Mouse (Mus musculus) T-helper 1 cell (primary cell): Measurements from ENCODE around the gene 3110009E18Rik.

Experiments
- in situ Hi-C: fragments of 300-600 bp; cut with MboI, MseI; formaldehyde crosslinking; loops from one replicate; pipeline ENCODE4 v1.15.1; 2025; ENCODE audit warnings: high pct_unique_total_duplicates

The 3110009E18Rik gene

GRCm38 (mm10) chr1:120142551-120142950, 21.6 kb downstream of the 3110009E18Rik start:
- in situ Hi-C loops, result no loop called here

DNA sequence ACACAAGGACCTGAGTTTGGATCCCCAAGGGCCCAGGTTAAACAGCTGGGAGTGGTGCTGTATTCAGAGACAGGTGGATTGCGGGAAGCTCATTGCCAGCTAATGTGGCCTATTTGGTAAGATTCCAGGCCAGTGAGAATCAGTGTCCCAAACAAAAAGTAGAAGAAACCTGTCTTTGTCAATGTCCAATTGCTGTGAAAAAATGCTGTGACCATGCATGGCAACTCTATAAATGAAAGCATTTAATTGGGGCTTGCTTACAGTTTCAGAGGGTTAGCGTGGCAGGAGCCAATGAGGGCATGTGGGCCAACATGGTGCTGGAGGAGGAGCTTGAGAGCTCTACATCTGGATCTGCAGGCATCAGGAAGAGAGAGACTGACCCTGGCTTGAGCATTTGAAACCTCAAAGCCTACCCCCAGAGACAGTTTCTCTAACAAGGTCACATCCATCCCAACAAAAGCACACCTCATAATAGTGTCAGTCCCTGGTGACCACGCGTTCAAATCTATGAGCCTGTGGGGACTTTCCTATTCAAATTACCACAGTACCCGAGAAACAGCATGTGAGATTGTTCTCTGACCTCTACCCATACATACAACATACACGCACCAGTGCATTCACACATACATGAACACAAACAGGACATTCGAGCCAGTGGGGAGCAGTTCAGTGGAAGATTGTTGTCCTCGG, 24.7 kb downstream of the 3110009E18Rik start:
- in situ Hi-C loops, result no loop called here

DNA sequence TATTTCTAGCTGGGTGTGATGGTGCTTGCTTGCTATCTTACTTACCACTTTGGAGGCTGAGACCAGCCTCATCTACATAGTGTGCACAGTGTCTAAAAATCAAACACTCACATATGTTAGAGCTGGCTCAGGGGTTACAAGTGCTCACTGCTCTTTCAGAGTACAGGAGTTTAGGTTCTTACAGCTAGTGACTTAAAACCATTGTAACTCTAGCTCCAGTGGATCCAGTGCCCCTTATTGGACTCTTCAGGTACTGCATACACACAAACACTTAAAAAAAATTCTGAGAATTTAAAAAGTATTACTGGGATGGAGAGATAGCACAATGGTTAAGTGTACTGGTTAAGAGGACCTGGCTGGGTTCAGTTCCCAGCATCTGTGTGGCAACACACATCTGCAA, 26.0 kb downstream of the 3110009E18Rik start:
- in situ Hi-C loops, result no loop called here

DNA sequence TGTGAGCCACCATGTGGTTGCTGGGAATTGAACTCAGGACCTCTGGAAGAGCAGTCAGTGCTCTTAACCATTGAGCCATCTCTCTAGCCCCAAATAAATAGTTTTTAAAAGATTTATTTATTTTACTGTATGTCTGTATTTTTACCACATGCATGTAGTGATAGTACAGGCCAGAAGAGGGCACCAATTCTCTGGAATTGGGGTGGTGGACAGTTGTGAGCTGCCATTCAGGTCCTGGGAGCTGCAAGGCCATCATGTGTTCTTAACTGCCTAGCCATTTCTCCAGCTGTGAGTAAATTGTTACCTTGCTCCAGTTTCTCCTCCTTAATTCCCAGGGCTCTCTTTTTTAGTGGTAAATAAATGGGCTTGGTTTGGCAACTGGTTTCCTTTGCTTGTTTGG, 33.2 kb downstream of the 3110009E18Rik start:
- in situ Hi-C loops, result no loop called here

DNA sequence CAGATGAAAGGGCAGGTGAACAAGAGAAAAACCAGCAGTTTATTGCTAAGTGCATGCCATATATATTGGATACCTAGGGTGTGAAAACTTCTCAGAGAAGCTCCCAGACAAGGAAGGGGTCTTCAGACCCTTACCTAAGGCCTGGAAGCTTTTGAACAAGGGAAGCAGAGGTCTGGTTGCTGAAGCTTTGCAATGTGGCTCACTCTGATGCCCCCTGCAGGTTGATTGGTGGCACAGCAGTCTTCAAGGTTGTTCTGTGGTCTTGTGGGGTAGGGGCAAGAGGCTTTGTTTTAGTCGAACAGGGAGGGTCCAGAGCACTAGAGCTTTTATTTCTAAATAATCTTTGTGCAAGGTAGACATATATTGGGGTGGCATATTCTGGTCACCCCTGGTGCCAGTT, 34.3 kb downstream of the 3110009E18Rik start:
- in situ Hi-C loops, result no loop called here

DNA sequence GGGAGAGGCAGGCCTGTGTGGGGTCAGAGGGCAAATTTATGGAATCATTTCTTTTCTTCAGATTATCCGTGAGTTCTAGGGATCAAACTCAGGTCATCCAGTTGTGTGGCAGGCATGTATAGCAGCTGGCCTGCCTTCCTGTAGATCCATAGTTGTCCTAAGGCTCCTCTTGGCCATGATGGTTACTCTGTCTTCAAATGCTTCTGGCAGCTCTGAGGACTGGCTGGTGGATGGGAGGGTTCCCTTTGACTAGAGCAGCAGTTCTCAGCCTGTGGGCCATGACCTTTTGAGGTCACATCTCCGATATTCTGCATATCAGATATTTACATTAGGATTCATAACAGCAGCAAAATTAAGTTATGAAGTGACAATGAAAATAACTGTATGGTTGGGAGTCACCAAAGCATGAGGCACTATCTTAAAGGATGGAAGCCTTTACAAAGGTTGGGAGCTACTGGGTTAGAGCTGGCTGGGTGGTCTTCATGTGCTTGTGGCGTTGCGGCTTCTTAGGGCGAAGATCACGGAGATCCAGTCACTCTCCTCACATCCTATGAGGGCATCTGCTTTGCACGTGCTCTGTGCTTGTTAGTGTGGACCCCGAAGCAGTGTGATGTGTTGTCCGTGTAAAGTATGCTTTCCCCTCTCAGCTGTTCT, 37.6 kb downstream of the 3110009E18Rik start:
- in situ Hi-C loops, result no loop called here

- in situ Hi-C loops, result no loop called here
Observed at GRCm38 (mm10) chr1:120161502-120161901, 40.5 kb downstream of the 3110009E18Rik start.

DNA sequence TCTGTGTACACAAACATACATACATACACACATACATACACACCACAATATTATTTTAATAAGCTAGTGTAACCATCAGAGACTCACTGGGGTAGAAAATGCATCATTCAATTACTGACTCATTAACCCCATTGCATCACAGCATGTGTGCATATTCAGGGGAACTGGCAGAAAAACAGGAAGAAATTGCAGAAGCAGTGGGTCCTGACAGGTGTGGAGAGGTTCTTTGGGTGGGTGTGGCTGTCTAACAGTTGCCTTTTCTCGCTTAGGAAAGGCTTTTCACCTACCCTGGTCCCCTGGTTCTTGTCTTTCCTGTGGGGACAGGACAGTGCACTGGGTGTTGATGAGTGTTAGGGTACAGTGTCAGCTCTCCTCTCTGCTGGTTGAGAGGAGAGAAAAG, 41.6 kb downstream of the 3110009E18Rik start:
- in situ Hi-C loops, result no loop called here

DNA sequence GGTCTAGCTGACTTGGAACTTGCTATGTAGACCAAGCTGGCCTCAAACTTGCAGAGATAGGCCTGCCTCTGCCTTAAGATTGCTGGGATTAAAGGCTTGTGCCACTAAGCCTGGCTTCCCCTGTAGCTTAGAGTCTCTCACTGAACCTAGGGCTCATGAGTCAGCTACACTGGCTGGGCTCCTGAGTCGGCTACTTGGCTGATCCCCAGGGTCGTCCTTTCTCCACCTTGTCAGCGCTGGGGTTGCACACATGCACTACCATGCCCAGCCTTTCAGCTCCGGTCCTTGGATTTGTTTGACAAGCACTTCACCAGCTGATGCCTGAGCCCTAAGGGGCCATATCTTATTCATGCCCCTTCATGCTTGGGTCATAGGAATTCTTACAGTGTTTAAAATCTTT, 47.0 kb downstream of the 3110009E18Rik start:
- in situ Hi-C loops, result no loop called here

- in situ Hi-C loops, result no loop called here
Observed at GRCm38 (mm10) chr1:120168674-120169073, 47.7 kb downstream of the 3110009E18Rik start.

DNA sequence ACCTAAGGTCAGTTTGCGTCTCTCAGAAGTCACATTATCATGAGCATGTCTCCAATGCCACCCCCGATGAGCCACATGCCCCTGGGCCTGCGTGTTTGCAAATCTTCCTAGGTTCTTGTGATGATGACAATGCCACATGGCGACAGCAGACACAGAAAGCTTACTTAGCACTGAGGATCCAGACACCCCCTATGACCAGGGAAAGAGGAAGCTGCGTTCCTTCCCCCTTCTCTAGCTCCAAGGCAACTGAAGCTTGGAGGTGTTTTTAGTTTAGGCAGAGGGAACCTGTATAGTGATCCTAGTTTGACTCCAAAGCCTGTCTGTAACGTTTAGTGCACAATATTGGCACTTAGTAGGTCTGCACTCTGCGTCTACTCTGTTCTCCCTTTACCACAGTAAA, 49.3 kb downstream of the 3110009E18Rik start:
- in situ Hi-C loops, result no loop called here

DNA sequence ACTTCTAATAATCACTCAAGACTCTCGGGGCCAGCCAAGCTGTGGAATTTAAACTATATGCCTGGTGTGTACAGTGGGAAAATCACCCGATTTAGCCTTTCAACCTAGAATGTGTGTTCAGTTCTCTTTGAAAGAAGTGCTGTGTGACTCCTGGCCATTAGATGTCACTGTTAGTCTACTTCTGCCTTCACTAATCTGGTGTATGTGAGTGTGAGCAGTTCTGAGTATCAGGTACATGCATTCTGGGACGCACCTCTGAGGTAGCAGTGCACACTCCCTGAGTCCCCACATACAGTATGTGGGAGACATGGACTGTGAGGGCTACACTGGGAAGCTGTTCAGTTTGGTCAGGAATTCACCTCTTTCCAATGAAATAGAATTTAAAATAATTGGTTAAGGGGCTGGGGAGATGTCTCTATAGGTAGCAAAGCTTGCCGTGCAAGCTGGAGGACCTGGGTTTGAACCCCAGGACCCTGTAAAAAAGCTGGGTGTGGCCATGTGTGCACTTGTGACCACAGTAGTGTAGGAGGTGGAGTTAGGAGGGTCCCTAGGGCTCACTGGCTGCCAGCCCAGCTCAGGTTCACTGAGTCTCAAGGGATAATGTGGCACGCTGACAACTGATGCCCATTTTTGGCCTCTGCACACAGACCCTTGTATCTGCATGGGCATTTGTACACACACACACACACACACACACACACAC, 51.0 kb downstream of the 3110009E18Rik start:
- in situ Hi-C loops, result no loop called here

- in situ Hi-C loops, result no loop called here
Observed at GRCm38 (mm10) chr1:120174991-120175390, 54.0 kb downstream of the 3110009E18Rik start.

DNA sequence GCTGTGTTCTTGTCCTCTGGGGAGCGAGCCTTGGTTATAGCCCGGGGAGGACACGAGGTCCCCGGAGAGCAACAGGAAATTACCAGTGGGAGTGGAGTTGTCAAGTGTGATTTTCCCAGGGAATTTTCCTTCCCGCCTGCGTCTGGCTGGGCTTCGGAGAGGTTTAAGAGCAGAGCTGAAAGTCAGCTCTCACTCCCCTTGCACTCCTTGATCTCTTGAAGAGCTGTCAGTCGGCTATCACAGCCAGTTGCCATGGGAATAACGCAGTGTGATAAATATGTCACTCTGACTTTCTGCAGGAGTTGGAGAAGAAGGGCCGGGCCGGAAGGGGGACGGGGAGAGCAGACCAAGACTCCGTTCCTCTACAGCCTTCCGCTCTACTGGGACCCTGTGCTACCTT, 55.3 kb downstream of the 3110009E18Rik start:
- in situ Hi-C loops, result no loop called here

DNA sequence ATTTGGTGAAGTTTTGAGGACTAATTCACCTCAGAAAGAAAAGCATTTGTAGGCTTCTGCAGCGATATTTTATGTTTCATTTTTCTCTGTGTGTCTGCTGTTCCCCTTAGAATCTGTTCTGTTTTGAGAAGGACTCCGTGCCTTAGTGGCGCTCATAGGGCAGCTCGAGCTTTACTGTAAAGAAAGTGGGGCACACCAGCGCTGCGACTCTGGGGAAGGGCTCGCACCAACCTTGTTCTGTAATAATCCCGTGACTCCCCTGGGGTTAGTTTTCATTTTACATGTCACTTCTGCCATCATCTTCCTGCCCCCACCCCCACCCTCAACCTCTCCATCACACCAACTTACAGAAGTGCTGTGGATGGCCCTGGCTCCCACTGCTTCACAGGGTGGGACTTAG, 56.2 kb downstream of the 3110009E18Rik start:
- in situ Hi-C loops, result no loop called here

DNA sequence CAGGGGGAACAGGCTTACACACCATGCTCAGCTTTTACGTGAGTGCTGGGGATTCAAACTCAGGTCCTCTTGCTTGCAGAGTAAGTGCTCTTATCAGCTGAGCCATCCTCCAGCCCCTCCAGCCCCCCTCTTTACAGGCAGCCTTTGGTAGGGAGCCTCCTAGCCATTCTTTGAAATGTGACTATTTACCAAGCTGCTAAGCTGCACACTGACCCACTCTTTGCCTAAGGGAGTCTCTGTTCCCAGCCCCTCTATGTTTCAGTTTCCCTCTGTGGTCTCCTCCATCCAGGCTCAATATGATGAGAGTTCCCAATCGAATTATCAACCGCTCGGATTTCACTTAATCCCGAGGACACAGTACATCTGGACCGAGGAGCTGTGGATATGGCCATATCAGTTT, 65.2 kb downstream of the 3110009E18Rik start:
- in situ Hi-C loops, result no loop called here

GRCm38 (mm10) chr1:120186655-120187054, 65.7 kb downstream of the 3110009E18Rik start:
- in situ Hi-C loops, result no loop called here

DNA sequence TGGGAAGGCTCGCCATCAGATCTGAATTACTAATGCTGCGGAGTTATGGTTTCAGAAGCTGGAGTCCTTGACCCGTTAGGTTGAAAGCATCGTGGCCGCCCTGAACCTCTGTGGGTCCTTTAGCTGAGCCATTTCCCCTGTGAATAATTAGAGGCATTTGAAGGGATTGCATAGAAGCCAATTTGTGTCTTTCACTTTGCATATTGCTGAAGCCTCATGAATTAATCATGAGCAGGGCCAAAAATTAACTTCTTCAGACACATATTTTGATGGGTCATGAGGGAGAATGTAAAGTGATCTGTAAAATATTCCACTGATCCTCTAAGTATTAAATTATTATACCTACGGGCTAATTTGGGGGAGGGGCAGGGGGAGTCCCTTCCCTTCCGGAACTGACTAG, 66.1 kb downstream of the 3110009E18Rik start:
- in situ Hi-C loops, result no loop called here

DNA sequence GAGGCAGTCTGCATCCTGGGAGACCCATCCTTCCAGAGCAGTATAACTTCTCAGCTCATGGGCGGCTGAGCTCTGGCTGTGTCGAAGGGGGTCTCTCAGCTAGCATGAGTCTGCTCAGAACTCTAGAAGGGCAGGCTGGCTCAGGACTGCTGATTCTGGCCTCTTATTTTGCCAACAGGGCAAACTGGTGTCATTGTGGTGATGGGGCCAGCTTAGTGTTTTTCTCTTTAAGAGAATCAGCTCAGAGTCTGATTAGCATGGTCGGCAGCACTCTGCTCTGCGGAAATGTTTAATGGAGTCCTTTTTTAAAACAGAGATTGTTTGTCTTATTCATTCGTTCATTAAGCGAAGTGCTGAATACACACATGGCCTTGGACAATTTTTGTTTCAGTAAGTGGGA, 68.2 kb downstream of the 3110009E18Rik start:
- in situ Hi-C loops, result no loop called here

- in situ Hi-C loops, result no loop called here
Observed at GRCm38 (mm10) chr1:120190300-120190699, 69.3 kb downstream of the 3110009E18Rik start.

DNA sequence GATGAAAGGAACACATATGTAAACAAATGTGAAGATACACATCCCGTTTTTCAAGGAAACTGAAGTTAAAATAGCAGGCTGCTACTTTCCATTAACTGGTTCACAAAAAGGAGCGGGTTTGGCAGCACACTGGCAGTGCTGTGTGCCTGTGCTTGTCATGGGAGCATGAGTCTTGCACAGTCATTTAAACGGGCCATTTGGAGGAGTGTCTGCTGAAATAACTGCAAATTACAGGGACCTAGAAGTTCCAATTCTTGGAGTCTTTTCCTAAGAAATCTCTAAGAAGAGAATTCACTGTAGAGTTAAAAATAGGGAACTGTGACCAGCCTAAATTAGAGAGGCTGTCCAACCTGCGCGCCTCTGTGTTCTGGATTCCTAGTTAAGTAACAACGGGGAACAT, 70.0 kb downstream of the 3110009E18Rik start:
- in situ Hi-C loops, result no loop called here

DNA sequence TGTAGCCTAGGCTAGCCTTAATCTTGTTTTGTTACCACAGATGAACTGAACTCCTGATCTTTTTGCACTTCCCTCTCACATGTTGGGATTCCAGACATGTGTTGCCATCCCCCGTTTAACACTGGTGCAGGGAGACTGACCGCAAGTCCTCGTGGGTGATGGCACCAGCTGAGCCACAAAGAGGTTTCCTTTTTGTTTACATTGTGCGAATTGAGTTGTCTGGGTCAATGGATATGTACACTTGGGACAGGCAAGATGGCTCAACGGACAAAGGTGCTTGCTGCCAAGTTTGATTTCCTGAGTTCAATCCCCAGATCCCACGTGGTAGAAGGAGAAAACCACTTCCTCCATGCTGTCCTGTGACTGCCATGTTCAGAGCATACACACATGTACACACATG, 71.3 kb downstream of the 3110009E18Rik start:
- in situ Hi-C loops, result no loop called here

DNA sequence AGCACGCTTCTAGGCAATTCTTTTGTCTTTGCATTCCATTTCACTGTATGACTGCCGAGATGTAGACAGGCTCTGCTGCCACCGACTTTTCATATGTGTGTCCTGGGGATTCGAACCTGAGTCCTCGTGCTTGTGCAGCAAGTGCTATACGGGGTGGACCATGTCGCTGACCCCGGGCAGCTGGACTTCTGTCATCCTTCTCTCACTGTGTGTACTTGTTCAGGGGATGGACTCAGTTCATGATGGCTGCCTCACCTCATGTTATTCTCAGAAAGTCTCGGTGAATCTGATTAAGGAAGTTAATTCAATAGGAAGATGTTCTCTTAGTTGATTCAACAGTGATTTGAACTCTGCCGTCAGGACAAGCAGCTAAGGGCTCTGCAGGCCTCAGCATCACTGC, 72.6 kb downstream of the 3110009E18Rik start:
- in situ Hi-C loops, result no loop called here
